Comparison of ENCODE assay signal across 7 mouse cellular contexts in the genomic region with DNA sequence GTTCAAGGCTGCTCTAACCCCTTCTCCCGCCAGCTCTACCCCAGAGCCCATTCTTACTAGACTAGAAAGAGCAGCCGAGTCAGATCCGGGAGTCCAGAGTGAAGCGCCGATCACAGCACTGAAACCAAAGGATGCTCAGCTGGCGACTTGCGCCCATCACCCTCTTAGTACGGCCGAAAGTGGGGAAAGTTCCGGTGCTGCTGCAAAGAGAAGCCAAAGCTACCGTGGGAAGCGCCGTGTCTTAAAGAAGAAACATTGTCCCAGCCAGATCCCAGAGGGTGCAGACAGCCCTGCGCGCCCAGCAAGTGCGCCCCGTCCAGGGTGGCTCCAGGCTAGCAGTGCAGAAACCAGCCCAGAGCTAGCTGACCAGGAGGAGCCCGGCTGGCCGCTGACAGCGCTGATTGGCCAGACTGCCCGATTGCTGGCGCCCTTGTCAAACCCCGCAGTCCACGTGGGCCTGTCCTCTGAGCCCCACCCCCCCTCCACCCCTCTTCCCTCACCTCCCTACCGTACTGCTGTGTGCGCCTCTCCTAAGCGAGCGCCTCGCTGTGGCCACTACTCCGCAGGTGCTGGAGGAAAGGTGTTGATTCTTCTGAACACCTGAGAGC. TPM values are rescaled to one million over a fixed set of nuclear protein-coding genes. Genes with fewer than 3 reads are reported as not detected.
DNase-seq lines count a peak whose midpoint lies in the region; ATAC-seq and TF ChIP-seq lines count a peak whose summit lies in the region.

A gene (minus strand): TSS at position 340 of the 608 bp plus-strand sequence.

- WGBS in embryonic facial prominence, embryonic 12.5 days: under 1% methylated on average over 30 of the region's 30 CpGs
- WGBS in intestine, embryonic 14.5 days: under 1% methylated on average over 30 of the region's 30 CpGs
- WGBS in lung, adult 2 months: 2% methylated on average over 30 of the region's 30 CpGs

- no peak for TF ChIP-seq POLR2A in lung, adult 2 months (IDR thresholded peaks at IDR 0.05; ENCODE audit: borderline replicate concordance, extremely low read depth, low read depth, low read length)

- peak; percentile 16 for DNase-seq in right cerebral cortex, postnatal 14 days
- DNase-seq in right cerebral cortex, postnatal 36 days (ENCODE audit: low spot score in 2 of 2): no peak
- peak; percentile 74 for DNase-seq in intestine, embryonic 14.5 days (ENCODE audit: low spot score)
- DNase-seq in lung, adult 2 months: peak; percentile 7
- peak; percentile 82 for DNase-seq in retina, postnatal 1 day
- no peak for DNase-seq in c-Kit-positive CD71-positive TER-119-positive erythroid progenitor cells, embryonic 14.5 days (ENCODE audit: low spot score)

- peaks cover 32% of the 10 kb centered on the region for H3K27me3 ChIP-seq in embryonic facial prominence, embryonic 12.5 days
- H3K27me3 ChIP-seq in intestine, embryonic 14.5 days (replicated peaks; ENCODE audit: control insufficient read depth, insufficient read depth, low read length): peaks cover 48% of the 10 kb centered on the region

- H3K9ac ChIP-seq in embryonic facial prominence, embryonic 12.5 days: 0 out of 2 replicates have a peak within 1 kb of the TSS, but pooled peaks have one; percentile 9
- H3K9ac ChIP-seq in intestine, embryonic 14.5 days (ENCODE audit: low read length): no peak within 1 kb of the TSS

- no peaks in the 10 kb centered on the region for H3K36me3 ChIP-seq in embryonic facial prominence, embryonic 12.5 days
- no peaks in the 10 kb centered on the region for H3K36me3 ChIP-seq in intestine, embryonic 14.5 days (ENCODE audit: control insufficient read depth, insufficient read depth, low read length)

- peak within 1 kb of the TSS; percentile 40 for H3K4me3 ChIP-seq in embryonic facial prominence, embryonic 12.5 days
- peak within 1 kb of the TSS; percentile 38 for H3K4me3 ChIP-seq in intestine, embryonic 14.5 days (ENCODE audit: low read depth, low read length)
- H3K4me3 ChIP-seq in lung, adult 2 months (replicated peaks; ENCODE audit: extremely low read depth, low read depth, low read length): peak within 1 kb of the TSS; percentile 2

- H3K4me1 ChIP-seq in embryonic facial prominence, embryonic 12.5 days: peaks cover 5% of the 10 kb centered on the region
- no peaks in the 10 kb centered on the region for H3K4me1 ChIP-seq in intestine, embryonic 14.5 days (replicated peaks; ENCODE audit: control insufficient read depth, insufficient read depth, low read length)
- peaks cover 3% of the 10 kb centered on the region for H3K4me1 ChIP-seq in lung, adult 2 months (ENCODE audit: control insufficient read depth, insufficient read depth, low read length)

- H3K9me3 ChIP-seq in embryonic facial prominence, embryonic 12.5 days: no peaks in the 10 kb centered on the region
- no peaks in the 10 kb centered on the region for H3K9me3 ChIP-seq in intestine, embryonic 14.5 days (ENCODE audit: control insufficient read depth, low read length)

- peak within 1 kb of the TSS; percentile 84 for H3K4me2 ChIP-seq in embryonic facial prominence, embryonic 12.5 days (replicated peaks)
- peak within 1 kb of the TSS; percentile 65 for H3K4me2 ChIP-seq in intestine, embryonic 14.5 days (ENCODE audit: low read length)

- no peak for TF ChIP-seq CTCF in lung, adult 2 months (IDR thresholded peaks at IDR 0.05; ENCODE audit: insufficient read depth, low read length)

- peak; percentile 79 for ATAC-seq in embryonic facial prominence, embryonic 12.5 days (ENCODE audit: insufficient number of reproducible peaks, insufficient read depth, low FRiP score, low TSS enrichment)
- ATAC-seq in intestine, embryonic 14.5 days (replicated peaks; ENCODE audit: low FRiP score, low TSS enrichment, low read depth): peak; percentile 86

- H3K27ac ChIP-seq in embryonic facial prominence, embryonic 12.5 days: no peak within 1 kb of the TSS
- no peak within 1 kb of the TSS for H3K27ac ChIP-seq in intestine, embryonic 14.5 days (ENCODE audit: low read depth)

RNA-seq across cellular contexts. Expression of the gene that starts here (rescaled TPM):
- polyA plus RNA-seq in embryonic facial prominence, embryonic 12.5 days (2016; fragmentation: Nextera tagmentation; extraction: Ambion mirVana): 1.3 and 2.1 TPM in 2 replicates
- polyA plus RNA-seq in intestine, embryonic 14.5 days (2014; fragmentation: Nextera tagmentation; extraction: Ambion mirVana): 0.19 TPM in 1 of 2 replicates, not detected in the other
- polyA plus RNA-seq in lung, adult 2 months (2012; rRNA removed): 0.09 TPM in 1 of 2 replicates, not detected in the other

Comparison
In these comparisons a context has a peak if more than half of its experiments do, and no peak if none do; other contexts are left out.
1. DNase-seq: peak in right cerebral cortex, postnatal 14 days (single experiment) and retina, postnatal 1 day (single experiment); none in right cerebral cortex, postnatal 36 days (0 of 2) and c-Kit-positive CD71-positive TER-119-positive erythroid progenitor cells, embryonic 14.5 days (single experiment).
2. Peak in DNase-seq, ATAC-seq, H3K4me3 ChIP-seq and H3K4me2 ChIP-seq in intestine, embryonic 14.5 days; RNA of the gene not detected or under 1 TPM.
3. Peak in DNase-seq and H3K4me3 ChIP-seq in lung, adult 2 months; RNA of the gene not detected or under 1 TPM.
4. Peak in every context shown above with its lines, with median percentiles within 50 percentile points of each other: H3K4me3 ChIP-seq.